Mouse (Mus musculus) megakaryocyte-erythroid progenitor cell, adult 5-6 weeks (primary cell): ENCODE data around the gene Nfu1. TPM values are rescaled to one million over a fixed set of nuclear protein-coding genes. Genes with fewer than 3 reads are reported as not detected.
"Not testable (repeated sequence)": the region's sequence is repeated elsewhere in the genome, so short reads cannot be mapped to it uniquely, and the experiment has no call there.

Experiments
- ATAC-seq: replicated peaks from 2 replicates; pipeline ENCODE4 v1.8.0; 2016; ENCODE audit warnings: mild to moderate bottlenecking, inconsistent platforms; ENCODE audit not compliant: severe bottlenecking, poor library complexity, low FRiP score, low TSS enrichment
- total RNA-seq, 2 experiments: library from RNA; stranded (forward) in 1 of 2; stranded (reverse) in 1 of 2; fragments of 200-1000, 215-1000 nt in 1 of 2; fragments of >200 nt in 1 of 2; fragmentation: Nextera tagmentation in 1 of 2; gene quantifications; 2 replicates each; pipeline ENCODE4 v1.2.3; 2014 to 2017

Nfu1 gene
- total RNA-seq, 2 experiments from 2014 or later, result 68.1 to 72.6 TPM

- peak; percentile 67 for ATAC-seq
Observed at GRCm38 (mm10) chr6:87016916-87017315, 7.9 kb downstream of the Nfu1 start.

GRCm38 (mm10) chr6:87018874-87019273, 9.8 kb downstream of the Nfu1 start:
- ATAC-seq, result no peak

GRCm38 (mm10) chr6:87021791-87022190, 12.8 kb downstream of the Nfu1 start:
- ATAC-seq, result no peak

- ATAC-seq, result peak; percentile 63
Observed at GRCm38 (mm10) chr6:87026980-87027379, 17.9 kb downstream of the Nfu1 start.

- ATAC-seq, result no peak
Observed at GRCm38 (mm10) chr6:87028881-87029280, 19.8 kb downstream of the Nfu1 start.

- not testable (repeated sequence) for ATAC-seq
Observed at GRCm38 (mm10) chr6:87031310-87031709, 22.3 kb downstream of the Nfu1 start.

GRCm38 (mm10) chr6:87032401-87032800, 23.4 kb downstream of the Nfu1 start:
- ATAC-seq, result no peak

- ATAC-seq, result no peak
Observed at GRCm38 (mm10) chr6:87034395-87034794, 25.4 kb downstream of the Nfu1 start.

- ATAC-seq, result no peak
Observed at GRCm38 (mm10) chr6:87037826-87038620, 29.0 kb downstream of the Nfu1 start.

- ATAC-seq, result no peak
Observed at GRCm38 (mm10) chr6:87039161-87039560, 30.1 kb downstream of the Nfu1 start.

GRCm38 (mm10) chr6:87040971-87041370, 31.9 kb downstream of the Nfu1 start:
- ATAC-seq, result peak; percentile 25; the same call in 1 of the 2 replicates

- no peak for ATAC-seq
Observed at GRCm38 (mm10) chr6:87041431-87041830, 32.4 kb downstream of the Nfu1 start.

- no peak for ATAC-seq
Observed at GRCm38 (mm10) chr6:87042004-87042336, 32.9 kb downstream of the Nfu1 start.

- ATAC-seq, result peak; percentile 78
Observed at GRCm38 (mm10) chr6:87042337-87043130, 33.5 kb downstream of the Nfu1 start, which contains the start of gene Gfpt1. Gfpt1 (plus strand) TSS chr6:87042846.

GRCm38 (mm10) chr6:87043131-87043516, 34.1 kb downstream of the Nfu1 start:
- 0 out of 2 replicates have a peak, but pooled peaks have one; percentile 4 for ATAC-seq

- ATAC-seq, result no peak
Observed at GRCm38 (mm10) chr6:87044895-87045294, 35.9 kb downstream of the Nfu1 start.

- no peak for ATAC-seq
Observed at GRCm38 (mm10) chr6:87045507-87045906, 36.5 kb downstream of the Nfu1 start.

GRCm38 (mm10) chr6:87048712-87049111, 39.7 kb downstream of the Nfu1 start:
- not testable (repeated sequence) for ATAC-seq

GRCm38 (mm10) chr6:87051886-87052425, 42.9 kb downstream of the Nfu1 start:
- ATAC-seq, result no peak

GRCm38 (mm10) chr6:87054193-87054592, 45.2 kb downstream of the Nfu1 start:
- ATAC-seq, result no peak
